Mouse (Mus musculus) small intestine, adult 2 months (tissue): Measurements from ENCODE around the gene Mtss1l.

Experiments
- CTCF ChIP-seq: fragments of 200-500 bp; IDR thresholded peaks from 2 replicates; pipeline ENCODE4 v1.5.1; 2012; ENCODE audit warnings: low read depth, mild to moderate bottlenecking, control low read depth, inconsistent platforms, low read length, moderate library complexity, mixed read lengths; ENCODE audit not compliant: insufficient replicate concordance, insufficient read length; ENCODE audit errors: extremely low read depth
- POLR2A ChIP-seq: fragments of 200-500 bp; IDR thresholded peaks from 2 replicates; pipeline ENCODE4 v1.6.1; 2012; ENCODE audit warnings: low read depth, mild to moderate bottlenecking, control low read depth, inconsistent platforms, low read length, moderate library complexity

DNA sequence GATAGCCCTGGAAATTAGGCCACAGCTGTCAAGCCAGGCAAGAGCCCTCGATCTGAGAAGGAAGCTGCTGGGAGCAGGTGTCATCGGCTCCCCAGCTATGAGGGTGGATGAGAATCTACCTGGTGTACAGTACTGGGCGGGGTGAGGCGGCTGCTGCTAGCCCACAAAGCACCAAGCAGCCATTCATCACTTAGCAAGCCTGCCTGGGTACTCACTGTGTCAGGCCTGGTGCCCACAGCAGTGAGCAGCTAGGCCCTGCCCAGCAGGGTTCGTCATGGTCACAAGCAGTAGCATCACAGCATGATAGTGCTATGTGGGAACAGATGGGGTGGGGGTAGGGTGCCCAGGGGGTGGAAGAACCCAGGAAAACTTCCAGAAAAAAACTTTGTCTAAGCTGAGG lies 25.8 kb upstream of the Mtss1l start:
- TF ChIP-seq CTCF (no peak), POLR2A (no peak)
